Mouse (Mus musculus) embryo, embryonic 11 days (tissue): ENCODE measurements at regions not wholly inside any gene's neighbourhood (a gene's known extent, or its start where the extent isn't known, plus 50 kb on each side); places are given as distances from the start of the nearest gene placed in this dataset.

Experiments
- DNase-seq: peaks from one replicate; pipeline ENCODE4 v3.0.0-alpha.2; 2015

DNA sequence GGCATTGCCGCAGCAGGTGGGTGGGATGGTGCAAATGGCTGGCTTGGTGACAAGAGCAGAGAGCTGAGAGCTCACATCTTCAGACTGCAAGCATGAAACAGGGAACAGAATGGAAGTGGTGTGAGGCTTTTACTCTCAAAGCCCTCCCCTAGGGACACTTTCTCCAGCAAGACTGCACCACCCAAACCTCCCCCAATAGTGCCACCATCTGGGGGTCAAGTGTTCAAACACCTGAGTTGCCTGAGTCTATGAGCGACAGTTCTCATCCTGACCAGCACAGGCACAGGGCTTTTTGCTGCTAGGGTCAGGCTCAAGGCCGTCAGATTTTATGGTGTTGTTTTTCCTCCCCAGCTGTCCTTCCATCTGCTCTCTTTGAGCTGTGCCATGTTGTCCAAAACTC, 337.9 kb upstream of the Eif4g2 start:
- DNase-seq = no peak

DNA sequence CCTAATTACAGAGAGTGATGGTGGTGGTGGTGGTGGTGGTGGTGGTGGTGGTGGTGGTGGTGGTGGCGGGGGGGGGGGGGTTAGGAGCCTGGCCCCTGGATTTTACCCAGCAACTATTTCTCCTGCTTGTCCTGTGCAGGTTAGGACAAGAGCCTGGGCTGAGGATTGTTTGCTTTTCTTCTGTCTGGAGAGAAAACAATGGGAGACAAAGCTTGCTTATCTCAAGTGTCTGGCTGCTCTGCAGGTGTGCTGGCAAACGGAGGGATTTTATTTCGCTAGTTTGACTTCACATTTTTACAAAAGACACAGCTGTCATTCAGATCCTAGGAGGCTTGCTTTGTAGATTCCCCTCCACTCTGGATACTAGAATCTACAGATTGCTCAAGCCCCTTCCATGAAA, 334.9 kb upstream of the Eif4g2 start:
- DNase-seq = no peak

DNA sequence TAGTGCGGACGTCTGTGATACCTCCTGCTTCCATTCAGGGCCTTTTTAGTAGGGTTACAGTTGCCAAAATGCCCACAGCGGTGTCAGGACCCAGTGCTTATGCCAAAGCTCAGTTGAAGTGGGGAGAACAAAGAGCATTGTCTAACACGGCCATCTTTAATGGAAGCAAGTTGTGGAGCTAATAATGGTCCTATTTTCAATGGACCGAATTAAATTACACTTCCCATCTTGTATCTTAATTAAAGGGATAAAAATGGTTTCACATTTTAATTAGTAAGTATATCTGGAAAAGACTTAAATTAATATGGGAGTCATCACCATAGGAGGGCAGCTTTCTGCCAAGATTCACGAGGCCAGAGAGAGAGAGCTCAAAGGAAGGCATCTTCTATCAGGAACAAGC, 333.2 kb upstream of the Eif4g2 start:
- DNase-seq = no peak

DNA sequence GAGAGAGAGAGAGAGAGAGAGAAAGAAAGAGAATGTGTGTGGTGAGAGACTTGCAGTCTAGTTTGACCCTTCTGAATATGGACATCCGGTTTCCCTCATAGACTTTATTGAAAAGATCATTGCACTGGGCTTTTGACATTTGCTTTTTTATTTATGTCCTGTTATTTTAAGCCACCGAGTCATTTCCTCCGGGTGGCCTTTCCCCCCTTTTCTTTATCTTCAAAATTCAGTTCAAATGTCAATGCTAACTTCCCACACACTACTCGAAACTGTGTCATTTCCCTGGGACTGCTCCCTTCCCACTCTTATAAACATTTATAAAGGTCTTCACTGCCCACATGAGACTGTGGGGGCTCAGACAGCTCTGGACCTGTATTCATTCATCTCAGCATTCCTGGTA, 330.9 kb upstream of the Eif4g2 start:
- DNase-seq = no peak

DNA sequence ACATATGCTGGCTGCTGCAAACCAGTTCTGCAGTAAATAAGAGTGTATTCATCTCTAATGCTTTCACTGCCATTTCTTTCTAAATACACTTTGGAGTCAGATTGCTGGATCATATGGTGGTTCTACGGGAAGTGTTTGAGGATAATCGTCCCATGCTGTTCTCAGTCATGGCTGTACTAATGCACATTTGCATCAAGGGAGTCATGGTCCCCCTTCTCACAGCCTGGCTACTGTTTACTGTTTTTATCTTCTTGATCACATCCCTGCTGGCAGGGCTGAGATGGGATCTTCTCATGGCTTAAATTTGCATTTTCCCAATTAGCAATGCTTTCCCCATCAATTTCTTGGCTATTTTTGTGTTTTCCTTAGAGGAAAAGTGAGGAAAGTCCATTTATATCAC, 330.1 kb upstream of the Eif4g2 start:
- no peak for DNase-seq

DNA sequence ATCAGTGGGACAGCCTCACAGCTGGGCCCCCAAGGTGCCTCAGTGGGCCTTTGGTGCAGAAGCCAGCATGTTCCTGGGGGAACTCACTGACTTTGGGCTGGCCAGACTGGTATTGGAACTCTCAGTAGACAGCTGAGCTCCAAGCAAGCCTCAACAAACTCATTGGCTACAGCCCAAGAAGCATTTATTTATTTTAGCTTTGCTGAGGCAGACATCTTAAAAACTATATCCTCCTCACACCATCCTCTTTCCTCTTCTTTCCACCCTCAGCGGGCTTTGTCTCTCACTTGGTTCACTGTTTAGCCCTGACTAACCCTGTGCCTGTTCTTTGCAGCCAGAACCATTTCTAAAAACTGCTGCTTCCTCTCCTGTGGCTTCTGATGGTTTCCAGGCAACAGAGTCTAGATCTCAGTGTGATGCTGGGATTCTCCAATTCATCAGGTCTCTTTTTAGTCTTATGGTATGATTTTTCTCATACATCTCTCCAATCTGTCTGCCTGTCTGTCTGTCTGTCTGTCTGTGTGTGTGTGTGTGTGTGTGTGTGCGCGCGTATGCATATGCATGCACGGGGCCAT, 328.6 kb upstream of the Eif4g2 start:
- no peak for DNase-seq

DNA sequence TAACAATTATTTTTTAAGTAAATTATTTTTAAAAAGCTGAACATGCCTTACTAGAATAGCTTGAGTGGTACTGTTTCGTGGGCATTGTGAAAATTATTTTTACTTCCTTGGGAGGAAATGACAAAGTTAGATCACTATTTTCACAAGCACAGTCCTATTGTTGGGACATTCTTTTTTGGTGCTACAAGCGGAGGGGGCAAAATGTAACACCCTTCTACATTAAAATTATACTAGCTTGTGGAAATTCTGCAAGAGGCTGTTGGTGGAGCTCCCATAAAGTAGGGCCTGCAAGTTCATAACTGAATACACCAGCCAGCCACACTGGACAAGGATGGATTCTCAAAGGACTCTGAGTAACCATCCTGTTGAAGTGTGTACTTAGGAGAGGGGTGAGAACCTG, 313.1 kb upstream of the Eif4g2 start:
- DNase-seq = no peak

DNA sequence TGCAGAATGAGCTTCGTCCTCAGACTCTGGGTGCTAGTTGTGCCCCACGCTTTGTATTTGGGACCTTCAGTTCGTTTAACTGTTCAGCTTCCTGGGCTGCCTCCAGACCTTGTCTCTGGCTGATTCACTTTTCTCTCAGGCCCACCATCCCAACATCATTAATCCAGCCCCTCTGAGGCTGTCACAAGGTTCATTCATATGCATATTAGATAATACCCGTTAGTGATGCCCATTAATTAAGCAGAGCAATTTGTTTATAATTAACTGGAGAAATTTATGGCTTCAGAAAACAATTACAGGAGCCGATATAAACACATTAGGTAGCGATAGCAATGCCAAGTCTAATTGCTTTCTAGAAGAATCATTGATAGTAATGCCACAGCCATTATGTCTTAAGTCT, 312.3 kb upstream of the Eif4g2 start:
- DNase-seq = no peak

DNA sequence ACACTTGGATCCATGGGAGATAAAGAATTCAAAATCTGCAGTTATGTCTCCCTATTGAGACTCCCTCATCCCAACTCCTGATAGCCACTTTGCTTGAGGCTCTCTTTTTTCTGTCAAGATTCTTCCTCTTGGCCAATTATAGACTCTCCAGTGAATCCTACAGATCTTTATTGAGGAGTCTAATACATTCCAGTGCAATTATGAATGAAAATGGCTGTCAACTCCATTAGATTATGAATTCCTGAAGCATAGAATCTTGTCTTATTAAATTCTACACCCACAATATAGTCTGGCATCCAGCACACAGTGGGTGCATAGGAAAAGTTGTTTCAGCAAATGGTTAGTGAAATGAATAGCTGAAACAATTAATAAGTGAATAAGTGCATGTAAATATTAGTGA, 311.0 kb upstream of the Eif4g2 start:
- no peak for DNase-seq

DNA sequence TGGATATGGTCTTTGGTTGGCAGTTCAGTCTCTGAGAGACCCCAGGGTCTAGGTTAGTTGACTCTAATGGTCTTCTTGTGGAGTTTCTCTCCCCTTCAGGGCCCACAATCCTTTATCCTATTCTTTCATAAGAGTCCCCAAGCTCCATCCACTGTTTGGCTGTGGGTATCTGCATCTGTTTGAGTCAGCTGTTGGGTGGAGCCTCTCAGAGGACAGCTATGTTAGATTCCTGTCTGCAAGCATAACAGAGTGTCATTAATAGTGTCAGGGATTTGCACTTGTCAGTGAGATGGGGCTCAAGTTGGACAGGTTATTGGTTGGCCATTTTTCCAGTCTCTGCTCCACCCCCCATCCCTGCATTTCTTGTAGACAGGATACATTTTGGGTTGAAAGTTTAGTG, 306.9 kb upstream of the Eif4g2 start:
- DNase-seq = no peak

DNA sequence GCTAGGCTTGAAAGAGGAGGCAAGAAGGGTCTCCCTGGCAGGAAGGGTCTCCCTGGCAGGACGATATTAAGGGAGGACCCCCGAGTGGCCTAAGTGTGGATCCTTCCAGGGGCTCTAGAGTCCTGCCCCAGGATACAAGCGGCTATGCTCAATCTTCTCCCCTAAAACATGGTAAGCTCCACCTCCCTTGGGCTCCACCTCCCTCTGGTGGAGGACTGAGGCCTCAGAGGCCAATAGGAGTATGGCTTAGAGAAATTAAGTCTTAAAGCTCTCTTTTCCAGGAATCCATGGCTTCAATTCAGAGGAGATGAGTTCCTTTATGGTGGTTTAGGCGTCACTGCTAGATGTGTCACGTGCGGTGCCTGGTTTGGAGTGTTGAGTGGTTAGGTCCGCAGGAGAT, 291.7 kb upstream of the Eif4g2 start:
- no peak for DNase-seq

DNA sequence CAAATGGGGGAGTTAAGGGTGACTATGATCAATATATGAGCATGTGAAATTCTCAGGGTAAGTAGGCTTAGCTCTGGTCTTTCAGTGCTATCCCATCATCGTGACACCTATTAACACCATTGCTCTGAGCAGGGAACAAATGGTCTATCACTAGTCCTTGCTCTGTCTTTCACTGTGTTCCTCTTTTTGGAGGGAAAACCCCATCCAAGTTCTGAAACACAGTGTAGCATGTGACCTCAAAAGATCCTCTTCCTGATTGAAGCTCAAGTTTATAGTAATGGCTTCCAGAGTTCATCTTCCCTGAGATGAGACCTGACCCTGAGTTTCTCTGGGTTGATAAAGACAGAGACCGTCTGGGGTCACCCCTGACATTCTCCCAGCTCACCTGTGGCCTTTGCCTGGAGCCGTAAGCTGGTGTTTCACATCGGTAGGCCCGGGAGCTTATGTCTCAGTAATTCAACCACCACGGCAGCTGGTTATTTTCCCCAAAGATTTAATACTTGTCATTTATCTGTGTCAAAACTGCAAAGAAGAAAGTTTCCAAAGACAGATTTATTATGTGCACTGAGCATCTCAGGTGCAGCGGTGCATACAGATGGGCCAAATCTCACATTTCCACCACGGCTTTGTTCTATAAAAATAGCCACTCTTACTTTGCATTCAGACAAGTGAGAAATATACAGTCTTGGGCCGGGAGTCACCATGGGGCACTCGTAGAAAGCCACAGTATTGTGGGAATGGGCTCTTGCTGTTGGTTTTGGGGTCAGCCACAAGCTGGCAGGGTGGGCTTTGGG, 290.7 kb upstream of the Eif4g2 start:
- DNase-seq = peak; percentile 20

DNA sequence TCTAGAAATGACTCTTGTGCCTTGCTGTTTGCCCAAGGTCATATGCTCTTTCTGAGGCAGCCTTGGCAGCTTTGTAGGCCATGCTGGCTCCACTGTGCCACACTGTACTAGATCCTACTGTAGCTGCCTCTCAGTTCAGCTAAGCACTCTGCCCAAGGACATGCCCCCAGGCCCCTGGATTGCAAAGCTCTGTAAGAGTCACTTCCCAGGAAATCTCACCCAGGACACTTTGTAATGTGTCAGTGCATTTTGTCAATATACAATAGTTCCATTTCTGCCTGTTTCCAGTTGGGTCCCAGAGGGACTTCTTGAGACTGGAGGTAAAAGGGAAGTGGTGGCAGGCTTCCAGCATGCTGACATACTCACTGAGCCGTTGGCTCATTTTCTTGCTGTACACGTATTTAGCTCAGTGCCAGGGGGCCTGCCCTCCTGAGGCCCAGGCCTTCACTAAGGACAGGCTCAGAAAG, 287.6 kb upstream of the Eif4g2 start:
- DNase-seq = no peak

DNA sequence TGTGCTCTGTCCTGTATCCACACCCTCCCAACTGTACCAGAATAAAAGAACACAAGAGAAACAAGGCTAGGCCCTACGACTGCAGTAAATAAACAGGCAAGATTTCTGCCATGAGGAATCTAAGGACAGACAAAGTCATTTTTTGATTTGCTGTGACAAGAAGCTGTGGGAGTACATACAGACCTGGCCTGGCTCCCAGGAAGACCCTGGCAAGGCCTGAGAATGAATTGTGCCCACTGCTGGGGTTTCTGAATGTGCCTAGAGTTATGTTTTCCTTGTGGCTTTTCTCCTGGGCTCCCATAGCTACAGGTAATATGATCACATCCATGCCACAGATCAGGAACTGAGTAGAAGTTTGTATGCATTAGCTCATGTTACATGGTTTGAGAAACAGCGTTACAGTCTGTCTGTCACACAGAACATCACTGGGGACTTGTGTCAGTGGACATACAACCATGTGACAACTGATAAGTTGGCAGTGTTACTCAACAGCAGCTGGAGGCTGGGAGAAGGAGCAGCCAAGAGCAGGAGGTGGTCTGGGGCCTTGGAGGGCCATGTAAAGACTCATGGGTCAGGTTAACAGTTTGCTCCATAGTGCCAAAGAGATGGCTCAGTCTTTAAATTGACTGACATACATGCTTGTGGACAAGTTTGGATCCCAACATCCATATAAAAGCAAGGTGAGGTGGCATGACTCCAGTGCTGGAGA, 285.6 kb upstream of the Eif4g2 start:
- DNase-seq = no peak

DNA sequence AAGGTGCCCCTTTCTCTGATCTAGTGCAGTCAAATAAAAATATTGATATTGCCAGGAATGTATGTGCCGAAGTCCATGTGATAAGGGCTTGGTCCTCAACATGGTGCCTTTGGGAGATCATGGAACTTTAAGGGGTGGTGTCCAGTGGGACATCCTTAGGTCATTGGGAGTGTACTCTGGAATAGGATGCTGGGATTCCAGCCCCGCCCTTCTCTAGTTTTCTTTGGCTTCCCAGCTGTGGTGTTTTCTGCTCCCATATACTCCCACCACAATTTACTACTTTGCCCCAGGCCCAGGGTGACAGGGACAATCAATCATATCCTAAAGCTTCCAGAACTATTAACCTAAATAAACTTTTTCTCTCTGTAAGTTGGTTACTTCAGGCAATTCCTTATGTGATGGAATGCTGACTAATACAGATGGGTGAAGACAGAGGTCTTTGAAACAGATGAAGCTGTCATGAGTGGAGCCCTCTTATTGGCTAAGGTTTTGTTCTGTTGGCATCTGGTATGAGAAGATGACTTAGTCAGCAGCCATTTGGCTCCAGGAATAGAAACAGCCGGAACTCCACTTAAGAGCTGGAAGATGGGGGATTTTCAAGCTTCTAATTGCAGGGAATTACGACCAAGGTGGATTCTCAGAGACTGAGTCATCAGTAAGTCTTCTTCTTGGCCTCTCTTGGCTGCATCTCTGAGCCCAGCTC, 284.3 kb upstream of the Eif4g2 start:
- DNase-seq = no peak

DNA sequence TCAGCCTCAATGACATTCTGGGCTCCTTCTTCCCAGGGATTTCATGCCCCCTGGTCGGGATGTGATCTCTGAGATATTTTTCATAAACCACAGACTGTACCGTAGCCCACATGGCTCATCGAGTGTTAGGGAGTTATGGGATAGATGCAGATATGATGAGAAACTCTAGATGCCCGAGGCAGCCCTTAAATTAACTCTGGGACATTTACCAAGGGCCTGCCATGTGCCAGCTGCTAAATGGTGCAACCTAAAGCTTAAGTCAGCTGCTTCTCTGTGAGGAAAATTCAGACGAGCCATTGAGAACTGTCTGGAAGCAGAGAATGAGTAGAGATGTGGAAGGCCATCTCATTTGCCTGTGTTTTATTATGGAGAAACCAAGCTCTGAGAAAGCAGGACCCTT, 282.6 kb upstream of the Eif4g2 start:
- DNase-seq = no peak

DNA sequence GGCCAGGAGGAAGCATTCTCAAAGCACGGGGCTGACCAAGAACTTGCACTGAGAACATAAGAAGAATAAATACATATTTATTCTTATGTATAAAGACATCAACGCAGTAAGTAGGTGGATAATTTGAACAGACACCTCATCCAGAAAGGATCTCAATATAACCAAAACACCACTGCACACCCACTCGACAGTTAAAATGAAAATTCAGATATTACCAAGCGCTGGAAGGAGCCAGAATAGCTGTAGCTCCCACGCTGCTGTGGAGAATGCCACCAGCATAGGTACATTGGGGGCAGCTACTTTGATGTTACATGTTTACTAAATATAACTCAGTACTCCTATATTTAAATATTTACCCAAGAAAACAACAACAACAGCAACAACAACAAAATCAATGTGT, 280.4 kb upstream of the Eif4g2 start:
- no peak for DNase-seq

DNA sequence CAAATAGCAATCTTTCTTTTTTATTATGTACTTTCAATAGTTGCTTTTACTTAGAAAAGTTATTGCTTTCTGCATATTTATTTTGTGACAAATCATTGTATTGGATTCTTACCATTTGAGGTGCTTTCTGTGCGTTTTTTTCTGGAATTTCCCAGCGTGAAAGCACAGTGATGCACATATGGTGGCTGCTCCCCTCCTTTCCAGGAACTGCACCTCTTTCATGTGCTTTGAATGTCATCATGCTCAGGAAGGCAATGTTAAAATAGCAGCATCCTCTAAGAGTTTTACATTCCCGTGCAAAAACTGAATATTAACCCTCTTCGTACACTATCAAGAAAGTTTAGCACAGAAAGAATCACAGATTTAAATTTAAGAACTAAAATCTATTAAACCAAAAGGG, 279.8 kb upstream of the Eif4g2 start:
- DNase-seq = no peak

DNA sequence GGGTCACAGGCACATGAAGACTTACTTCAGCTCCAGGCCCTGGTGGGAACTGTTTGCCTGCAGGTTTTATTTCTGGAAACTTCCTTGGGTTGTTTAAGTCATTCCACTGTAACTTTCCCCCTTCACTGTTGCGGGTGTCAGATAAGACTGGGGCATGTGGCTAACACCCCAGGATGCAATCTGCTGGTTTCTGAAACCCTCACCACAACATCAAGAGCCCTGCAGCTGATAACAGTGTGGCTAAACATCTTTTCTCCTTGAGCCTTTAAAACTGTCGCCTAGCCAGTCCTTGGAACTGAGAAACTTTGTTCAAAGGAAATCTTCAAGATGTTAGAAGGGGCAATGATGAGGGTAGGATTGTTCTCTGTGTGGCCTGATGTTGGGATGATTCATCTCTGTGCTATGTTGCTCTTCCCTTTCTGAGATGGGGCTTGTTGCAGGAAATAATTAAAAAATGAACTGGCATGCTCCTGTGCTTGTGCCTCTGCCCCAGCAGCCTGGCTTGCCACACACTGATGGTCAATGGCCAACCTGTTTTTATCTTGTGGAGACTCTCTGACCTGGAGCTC, 272.3 kb upstream of the Eif4g2 start:
- no peak for DNase-seq

DNA sequence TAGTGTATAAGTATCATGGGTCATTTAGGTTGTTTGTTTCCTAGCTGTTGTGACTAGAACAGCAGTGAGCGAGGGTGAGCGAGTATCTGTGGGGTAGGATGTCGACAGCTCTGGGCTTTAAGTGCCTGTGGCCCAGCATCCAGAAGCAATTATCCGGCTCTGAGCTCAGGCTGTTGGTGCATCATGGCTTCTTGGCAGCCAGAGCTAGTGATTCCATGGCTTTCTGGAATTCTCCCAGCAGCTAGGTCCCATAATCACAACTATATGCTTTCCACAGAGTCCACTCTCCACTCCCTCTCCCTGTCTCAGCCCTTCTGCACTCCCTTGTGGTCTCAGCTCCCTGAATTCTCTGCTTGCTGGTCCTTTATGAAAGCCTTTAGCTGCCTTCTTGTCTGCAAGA, 271.2 kb upstream of the Eif4g2 start:
- no peak for DNase-seq

DNA sequence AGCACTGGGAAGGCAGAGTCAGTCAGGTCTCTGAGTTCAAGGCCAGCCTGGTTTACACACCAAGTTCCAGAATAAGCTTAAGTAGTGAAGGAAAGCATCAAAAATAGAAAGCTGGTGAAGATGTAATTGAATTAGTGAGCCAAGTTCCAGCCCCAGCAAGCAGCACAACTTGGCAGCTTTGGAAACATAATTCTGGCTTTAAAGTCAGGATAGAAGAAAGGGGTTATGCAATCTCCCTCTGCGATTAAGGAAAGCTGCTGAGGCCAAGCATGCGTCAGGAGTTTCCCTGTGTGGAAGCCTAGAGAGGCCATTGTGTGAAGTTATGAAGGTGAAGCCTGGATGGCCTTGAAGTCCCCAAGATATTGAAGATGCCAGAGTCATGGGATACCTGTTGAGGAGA, 269.3 kb upstream of the Eif4g2 start:
- no peak for DNase-seq

DNA sequence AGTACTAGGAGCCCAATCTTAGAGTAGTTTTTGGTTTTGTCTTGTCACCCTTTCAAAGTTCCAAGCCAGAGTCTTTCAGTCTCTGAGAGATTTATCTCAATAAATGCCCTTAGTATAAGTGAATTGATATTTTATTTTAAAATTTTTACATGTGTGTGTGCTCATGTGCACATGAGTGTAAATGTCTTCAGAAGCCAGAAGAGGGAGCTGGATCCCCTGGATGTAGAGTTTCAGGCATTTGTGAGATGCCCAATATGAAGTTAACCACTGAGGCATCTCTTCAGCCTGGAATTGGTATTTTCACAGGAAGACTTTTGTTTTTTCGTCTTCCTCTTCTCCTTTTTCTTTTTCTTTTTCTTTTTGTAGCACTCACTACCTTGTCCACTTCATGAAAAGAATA, 262.3 kb upstream of the Eif4g2 start:
- DNase-seq = no peak

DNA sequence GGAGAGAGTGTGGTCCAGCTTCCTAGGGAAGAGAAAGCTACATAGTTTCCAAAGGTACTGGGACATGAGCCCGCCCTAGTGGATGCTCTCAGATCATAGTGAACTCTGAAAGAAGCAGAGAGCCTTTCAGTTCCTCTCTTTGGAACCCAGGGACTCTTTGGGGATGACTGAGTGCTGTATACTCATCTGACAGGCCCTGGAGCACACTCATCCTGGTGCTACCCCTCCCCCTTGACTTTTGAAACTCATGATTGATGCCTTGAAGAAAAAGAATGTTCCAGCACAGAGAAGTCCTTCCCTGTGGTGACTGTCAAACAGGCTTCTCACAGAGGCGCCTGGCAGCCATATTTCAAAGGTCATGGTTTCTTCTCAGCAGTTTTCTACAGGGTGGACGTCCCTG, 254.2 kb upstream of the Eif4g2 start:
- DNase-seq = no peak
